Mouse (Mus musculus): ENCODE measurements at regions not wholly inside any gene's neighbourhood (a gene's known extent, or its start where the extent isn't known, plus 50 kb on each side); places are given as distances from the start of the nearest gene placed in this dataset.

DNA sequence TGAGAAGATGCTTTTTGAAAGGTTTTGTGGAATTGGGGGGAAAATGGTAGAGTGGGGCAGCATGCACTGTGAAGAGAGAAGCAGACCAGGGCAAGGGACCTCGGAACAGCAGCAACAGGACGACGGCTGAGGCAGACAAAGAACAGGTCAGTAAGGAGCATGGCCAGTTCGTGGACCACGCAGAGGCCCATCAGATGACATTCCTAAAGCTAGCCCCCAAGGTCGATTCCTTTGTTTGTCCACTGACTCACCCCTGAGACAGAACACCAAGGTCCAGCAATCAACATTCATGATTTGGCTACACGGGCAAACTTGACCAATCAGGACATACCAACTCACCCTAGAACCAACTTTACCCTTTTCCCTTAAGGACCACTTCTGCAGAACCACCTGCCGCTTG is 160.0 kb downstream of the Fam76b start:
- DNase-seq, result no peak

DNA sequence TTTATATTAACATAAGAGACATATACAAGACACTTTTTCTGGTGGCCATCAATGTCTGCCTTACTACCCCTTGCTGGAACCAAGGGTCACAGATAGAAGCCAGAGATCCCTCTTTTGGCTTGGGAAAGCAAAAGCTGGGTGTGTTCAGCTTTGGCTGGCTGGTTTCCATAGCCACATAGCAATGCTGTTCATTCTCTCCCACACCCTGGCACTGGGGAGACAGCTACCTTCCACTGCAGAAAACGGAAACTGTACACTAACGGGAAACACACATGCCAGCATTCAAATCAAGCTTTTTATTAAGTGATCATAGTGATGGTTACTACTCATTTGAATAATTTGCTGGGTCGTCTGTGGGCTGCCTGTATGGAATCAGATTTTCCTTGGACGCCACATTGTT is 161.4 kb downstream of the Fam76b start:
- DNase-seq, result no peak

DNA sequence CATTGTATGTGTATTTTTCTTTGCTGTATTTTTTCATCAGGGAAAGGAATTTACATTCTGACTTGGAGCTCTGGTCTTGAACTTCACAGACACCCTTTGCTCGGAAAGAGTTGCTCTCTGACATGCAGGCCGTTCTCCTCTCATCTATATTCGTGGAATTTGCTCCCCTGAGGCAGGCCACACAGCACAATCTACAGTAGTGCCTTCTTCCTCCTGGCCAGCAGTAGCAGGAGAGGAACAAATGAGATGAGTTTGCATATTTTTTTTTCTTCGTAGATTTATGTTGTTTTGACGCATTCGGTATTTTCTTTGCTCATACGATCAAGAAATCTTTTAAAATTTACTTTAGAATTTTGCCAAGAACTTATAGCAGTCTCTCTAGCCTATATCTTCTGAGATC is 163.4 kb downstream of the Fam76b start:
- no peak for DNase-seq

DNA sequence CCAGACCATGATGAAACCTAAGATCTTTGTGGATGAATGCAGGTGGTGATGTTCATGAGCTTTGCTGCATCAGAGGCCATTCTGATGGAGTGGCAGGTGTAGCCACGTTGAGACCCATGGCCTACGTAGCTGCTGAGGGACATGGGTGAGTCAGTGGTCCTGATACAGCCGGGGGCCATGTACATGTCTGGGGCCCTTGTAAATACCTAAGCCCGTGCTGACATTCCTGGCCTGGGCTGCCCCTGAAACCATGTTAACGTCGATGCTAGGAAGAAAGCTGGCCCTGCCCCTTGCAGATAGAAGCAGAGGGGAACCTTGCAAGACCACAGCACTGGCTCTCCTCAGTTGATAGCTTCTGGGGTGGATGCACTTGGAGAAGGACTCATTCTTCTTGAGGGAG is 165.2 kb downstream of the Fam76b start:
- no peak for DNase-seq

DNA sequence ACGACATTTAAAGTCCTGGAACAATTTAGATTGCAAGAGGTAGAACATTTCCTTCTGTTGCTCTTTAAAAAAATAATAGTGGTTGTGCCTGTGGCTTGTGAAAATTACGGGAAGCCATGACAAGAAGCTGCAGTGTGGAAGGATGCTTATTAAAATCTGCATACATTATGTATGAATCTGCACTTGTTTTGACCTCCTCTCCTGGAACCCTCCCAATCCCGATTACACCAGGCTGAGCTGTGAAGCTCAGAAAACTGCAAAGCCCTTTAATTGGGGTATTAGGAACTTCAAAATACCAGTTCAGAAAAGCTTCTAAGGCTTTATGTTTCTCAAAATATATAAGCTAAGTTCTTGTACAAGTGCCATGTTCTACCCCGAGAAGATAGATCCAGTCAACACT is 171.8 kb downstream of the Fam76b start:
- peak; percentile 55 for DNase-seq

DNA sequence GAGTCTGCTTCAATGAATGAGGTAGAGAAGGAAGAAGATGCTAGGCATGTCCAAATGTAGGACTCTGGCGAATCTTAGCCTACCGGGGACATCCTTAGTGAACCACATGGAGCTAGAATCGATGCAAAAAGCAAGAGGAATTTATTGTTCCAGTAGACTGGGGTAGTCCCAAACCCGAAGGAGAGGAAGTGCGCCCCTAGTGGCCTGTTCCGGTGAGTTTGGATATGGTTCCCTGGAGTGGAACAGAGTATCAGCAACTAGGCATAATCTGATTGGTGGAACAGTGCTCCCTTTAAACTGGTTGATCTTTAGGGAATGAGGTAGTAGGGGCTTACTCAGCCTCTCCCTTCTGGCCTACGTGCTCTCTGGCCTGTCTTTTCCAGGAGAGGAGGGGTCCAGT is 174.0 kb downstream of the Fam76b start:
- DNase-seq, result peak; percentile 33

DNA sequence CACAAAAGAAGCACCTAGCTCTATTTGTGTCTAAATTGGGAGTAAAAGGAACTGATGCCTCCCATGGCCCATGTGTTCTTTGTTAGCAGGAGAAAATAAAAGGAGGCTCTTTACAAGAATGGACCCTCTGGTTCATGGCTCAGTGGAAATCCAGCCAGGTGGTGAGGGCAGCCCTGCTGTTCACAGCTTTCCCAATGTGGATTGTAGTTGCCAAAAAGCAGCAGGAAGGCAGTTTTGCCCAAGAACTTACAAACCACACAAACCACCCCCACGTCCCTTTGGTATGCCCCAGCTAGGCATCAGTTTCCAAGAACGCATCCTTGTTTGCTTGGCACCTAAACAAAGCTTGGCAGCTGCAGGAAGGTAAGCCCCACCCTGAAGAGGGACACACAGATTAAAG is 174.7 kb downstream of the Fam76b start:
- no peak for DNase-seq

DNA sequence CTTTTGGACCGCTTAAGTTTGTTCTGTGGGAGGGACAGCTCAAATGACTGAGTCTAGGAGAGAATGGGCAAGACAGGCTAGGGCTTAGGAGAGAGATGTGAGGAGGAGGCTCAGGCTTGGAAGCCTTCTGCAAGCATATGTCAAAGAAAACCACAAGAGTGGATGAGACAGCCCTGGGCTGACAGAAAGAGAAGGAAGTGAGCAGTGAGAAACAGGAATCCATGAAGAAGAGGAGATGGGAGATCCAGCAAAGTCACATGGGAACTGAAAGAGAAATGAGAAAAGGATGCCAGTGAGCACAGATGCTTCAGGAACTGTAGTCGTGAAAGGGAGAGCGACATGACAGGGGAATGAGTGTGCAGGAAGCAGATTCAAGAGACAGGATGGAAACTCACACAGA is 175.6 kb downstream of the Fam76b start:
- no peak for DNase-seq

DNA sequence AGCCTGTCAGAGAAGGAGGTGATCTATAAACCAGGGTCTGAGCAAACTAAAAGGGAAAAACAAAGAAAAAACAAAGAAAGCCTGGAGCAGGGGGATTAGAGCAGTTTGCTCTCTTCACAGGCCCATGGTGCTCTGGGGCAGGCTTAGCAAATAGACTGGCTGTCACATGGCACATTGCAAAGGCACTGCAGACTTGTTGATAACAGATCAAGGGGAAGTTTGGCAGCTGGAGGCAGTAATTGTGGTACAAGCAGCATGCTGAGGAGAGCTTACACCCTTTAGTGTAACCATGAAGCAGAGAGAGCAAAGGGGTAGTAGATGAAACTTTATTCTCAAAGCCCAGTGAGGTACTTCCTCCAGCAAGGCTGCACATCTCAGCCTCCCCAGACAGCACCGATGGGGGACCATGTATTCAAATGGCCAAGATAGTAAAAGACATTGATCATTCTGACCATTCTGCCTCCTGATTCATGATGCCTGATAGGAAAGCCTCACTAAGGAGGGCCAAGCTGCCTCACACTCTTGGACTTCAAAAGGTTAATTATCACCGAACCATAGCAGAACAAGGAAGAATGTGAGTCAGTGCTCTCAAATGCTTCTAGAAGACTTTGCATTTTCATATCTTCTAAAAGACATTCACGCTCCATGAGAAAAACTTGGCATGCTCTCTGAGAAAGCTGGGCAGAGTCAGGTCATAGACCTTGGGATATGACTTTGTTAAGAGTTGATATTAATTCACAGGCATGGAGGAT is 178.9 kb downstream of the Fam76b start:
- DNase-seq, result no peak

DNA sequence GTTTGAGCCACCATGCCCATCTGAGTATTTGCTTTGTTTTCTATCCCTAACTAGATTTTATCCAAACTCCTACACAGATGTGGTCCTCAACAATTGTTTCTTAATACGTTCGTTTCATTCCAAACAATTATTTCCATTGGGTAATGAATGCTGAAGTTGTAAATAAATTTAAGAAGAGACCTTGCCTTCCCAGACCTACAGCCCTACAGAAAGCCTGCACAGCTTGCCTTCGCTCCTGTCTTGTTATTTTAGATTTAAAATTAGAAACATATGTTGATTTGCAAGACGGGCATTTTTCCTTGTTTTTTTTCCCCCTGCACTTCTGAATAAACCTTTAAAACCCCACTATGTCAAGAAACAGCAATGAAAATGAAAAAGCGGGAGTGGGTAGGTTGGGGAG is 181.9 kb downstream of the Fam76b start:
- no peak for DNase-seq

DNA sequence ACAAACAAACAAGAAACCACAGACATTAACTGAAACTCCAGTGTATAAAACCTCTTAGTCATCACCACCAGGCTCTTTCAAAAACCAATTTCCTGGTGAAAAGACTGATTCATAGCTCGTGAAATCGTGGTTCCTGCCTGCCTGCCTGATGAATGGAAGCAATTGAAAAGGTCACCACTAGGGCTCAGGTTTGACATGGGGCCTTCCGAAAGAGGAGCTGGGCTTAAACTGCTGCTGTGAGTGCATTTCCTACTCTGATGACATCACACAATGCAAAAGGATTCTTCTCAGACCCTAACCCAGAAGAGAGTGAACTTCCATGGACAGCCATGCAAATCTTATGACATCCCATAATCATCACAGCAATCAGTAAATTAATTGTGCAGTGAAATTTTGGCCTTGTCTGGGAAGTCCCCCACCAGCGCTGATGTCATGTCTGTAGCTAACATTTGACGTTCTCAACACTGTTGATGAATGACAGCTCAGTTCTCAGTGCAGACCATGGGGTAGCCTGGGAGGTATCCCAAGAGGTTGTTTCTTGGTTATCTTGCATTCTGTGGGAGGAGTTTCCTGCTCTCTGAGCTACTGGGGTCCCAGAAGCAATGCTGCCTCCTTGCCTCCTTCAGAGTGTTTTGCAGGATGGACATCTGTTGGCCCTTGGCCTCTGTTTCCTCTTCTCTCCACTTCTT is 182.9 kb downstream of the Fam76b start:
- no peak for DNase-seq

DNA sequence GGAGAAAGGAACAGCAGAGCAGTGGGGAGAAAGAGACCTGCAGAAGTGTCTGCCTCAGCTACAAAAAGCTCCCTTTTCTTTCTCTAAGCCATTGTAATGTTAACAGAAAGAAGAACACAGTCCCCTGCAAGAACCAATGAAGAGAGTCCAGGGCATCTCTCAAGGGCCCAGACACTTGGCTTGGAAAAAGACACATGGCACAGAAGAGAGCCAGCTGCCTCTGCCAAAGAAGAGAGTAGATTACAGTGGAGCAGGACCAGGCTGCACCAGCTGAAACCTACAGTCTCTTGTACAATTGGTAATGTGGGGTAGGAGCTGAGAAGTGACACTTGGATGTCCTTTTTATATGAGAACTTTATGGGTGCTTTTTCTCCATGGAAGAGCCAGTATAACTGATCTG is 196.7 kb downstream of the Fam76b start:
- DNase-seq, result no peak

DNA sequence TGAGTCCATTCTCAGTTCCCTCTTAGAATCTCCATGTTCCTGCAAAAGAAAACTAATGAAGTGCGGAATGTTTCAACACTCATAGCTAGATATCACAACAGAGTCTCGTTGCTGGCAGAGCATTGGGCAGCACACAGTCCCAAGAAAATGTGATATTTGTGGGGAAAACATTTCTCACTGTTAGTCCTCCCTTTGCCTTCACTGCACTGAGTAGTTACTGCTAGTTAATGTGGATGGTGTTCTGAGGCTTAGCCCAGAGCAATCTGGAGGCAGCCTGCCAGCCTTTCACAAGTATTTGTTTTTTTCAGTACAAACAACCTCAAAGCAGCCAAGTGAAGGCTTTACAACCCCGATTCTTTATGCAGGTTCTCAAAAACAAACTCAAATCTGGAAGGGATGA is 197.2 kb downstream of the Fam76b start:
- no peak for DNase-seq

DNA sequence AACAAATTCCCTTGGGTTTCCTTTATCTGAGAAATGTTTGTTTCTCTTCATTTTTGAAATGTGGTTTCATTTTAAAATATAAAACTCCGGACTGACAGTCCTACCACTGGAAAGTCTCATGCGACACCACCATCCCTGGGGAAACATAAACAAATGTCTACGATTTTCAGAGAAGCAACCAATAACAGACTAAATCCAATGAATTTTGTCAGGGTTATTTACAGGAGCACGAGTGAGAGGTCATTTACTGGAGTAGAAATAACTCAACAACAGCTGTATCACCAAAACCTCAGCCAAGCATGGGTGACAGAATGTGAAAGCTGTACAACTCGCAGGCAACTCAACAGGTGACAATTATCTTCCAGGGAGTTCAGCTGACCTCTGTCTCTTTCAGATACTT is 200.5 kb downstream of the Fam76b start:
- DNase-seq, result no peak

DNA sequence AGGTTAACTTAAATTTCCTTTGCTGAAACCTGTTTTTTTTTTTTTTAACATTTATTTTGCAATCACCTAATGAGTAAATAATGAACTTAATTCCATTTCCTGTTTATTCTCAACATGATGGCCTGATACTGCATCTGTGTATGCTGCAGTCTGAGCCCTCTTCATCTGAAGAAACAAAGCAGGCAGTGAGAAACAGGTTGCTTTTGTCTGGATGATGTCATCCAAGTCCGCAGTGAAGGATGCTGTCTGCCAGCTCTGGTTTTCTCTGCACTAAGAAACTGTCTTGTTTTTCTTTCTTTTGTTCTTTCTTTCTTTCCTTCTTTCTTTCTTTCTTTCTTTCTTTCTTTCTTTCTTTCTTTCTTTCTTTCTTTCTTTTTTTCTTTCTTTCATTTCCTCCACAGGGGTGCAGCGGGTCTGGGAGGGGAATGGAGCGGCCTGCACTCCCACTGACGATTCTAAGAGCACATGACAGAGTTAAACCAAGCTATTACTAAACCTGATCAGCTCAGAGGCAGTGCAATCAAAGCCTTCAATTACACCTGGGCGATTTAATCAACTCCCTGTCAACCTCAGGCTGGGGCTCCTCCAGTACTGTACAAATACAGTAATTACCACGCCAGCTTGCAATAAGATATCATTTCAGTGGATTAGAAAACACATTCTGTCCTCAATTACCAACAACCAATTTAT is 204.0 kb downstream of the Fam76b start:
- DNase-seq, result no peak

DNA sequence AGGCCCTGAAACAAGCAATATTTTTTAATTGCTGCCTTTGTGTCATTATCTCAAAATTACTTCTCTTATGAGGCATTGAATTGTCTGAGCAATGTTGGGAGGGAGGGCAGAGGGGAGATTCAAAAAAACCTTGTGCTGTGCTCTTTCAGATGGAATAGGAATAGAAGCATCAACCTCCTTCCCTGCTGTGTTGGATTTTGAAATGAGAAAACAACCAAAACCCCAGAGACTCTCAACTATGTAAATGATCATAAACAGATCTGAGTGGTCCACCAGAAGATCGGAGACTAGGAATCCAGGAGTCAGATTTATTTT is 204.5 kb downstream of the Fam76b start:
- DNase-seq, result no peak

DNA sequence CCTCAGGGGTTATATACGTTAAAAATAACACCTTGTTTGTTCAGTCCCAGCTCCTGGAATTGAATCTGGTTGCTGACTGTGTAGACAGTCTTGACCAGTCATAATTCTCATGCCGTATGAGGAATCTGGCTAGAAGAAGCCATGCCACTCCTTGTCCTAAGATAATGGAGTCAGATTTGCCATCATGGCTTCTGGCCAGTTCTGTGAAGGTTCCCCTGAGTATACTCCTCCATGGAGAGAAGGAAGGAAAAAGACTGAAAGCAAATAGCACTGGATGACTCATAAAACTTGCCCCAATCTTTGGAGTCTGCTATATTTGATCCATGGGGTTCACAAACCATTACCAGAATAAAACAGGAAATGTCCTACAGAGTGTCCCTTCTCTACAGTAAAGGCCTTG is 208.0 kb downstream of the Fam76b start:
- no peak for DNase-seq

DNA sequence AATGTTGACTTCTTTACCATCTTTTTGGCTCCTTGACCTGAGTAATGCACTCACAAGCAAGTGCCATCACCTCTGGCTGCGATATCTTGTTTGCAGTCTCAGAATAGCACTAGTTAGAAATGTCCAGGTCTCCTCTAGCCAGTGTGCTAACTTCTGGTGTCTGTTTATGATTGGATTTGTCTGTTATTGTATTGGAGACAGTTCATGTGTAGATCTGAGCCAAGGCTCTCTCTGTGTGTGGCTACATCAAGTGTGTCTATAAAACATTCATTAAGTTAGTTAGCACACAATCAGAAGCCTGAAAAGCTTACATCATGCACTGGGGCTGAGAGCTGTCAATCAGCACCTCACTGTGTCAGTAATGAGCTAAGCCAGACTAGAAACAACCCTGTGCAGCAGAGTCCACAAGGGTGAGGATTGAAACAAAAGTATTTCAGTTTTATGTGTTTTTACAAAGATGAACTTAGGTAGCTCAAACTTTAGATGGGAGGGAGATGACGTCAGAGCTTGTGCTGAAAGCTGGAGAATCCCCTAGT is 214.5 kb downstream of the Fam76b start:
- DNase-seq, result no peak

DNA sequence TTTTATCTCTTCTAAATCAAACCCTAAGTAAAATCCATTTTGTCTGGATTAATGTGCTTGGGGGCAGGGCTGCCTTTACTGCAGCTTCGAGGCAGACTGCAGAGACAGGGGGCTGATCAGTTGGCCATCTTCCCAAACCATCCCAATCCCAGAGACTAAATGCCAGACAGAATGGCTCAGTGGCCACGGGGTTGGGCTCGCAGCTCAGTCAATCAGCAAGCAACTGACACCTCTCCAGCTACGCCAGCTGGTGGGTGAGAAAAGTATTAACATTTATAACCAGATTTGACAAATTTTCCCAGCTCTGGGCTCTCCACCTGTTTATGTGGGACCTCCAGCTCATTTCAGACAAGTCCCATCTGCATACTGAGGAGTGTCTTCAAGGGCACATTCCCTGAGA is 220.7 kb downstream of the Fam76b start:
- no peak for DNase-seq

DNA sequence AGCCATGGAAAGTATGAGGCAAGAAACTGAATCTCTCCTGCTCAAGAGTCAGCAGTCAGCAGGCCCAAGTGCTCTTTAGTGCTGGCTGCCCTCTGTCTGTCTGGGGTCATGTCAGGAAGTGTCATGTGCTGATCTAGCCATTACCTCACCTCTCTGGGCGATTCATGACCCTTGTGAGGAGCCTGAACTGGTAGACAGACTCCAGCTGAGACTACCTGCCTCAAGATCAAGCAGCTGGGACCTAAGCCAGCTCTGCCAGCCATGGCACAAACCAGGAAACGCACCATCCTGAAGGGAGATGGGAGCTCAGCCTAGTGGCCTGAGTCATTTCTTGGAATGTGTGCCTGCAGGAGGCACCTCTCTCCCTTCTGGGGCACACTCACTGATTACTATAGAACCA is 221.2 kb upstream of the Sesn3 start:
- DNase-seq, result no peak

DNA sequence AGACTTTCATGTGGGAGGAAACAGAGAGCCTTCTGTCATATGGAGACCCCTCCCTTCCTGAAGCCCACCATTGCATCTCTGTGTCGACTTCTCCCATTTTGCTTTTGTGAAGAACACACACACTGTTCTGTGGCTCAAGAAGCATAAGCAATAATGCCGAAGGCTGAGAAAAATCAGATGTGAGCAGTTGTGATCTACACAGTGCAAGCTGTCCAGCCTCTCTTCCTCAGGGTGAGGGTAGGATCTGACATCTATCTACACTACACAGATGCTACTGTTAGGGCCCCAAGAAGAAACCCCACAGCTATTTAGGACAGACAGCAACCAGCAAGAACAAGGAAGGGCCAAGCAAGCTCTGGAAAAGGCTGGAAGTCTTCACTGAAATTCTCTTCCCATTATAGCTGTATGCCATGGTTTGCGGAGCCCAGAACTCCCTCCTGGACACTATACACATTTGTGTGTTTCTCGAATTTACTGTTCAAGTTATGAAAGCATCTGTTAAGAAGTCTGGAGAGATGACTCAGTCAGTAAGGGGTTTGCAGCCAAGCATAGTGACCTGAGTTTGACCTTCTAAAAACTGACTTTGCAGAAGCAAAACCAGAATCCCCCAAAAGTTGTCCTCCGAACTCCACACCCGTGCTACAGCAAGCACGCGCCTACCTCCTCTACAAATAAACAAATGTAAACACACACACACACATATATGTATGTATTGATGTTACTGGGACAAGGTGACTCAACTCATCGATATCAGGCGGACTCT is 218.3 kb upstream of the Sesn3 start:
- DNase-seq, result no peak

DNA sequence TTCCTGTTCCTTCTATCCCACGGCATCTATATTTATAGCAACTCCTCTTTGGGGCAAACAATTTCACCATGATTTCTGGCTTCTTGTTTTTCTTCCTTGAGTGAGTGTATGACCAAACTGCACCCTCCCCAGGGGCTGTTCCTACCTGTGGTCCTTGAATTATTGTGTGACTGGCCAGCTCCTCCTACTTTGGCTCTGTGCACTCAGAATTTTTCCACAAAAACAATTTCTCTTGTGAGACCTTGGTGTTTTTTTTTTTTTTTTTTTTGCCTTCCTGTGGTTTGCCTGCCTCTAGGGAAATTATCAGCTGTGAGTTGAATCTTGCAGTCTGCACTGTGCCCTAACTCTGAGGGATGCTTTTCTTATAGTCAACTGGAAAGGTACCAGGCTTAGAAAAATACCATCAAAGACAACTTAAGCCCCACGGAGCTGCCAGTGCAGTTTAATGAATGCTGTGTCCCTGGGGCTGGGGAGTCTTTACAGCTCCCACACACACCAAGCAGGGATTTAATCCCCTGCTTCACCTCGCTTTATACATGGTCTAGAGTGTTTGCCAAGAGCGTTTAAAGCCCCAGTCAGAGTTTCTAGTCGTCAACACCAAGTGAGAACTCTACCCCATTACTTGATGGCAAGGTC is 216.2 kb upstream of the Sesn3 start:
- no peak for DNase-seq

DNA sequence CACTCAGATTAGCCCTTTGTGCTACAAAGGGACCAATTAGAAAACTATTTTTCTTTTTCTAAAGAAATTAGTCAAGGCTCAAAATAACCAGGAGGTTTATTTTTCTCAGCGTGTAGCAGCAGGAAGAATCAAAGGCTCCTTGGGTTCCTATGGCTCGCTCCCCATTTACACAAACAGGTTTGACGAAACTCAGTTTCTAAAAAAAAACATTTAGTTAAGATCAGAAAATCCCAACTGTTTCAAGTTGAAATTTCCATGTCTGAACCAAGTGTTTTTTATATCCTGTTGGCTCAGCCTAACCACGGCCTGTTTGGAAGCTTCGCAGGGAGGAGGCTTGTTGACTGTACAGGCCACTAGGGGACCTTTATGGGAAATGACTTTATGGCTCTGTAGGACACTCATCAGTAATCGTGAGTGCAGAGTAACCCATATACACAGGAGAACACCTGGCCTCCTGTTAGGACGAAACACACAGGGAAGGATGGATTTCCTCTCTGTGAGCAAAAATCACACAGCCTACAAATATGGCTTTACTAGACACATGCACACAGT is 215.6 kb upstream of the Sesn3 start:
- no peak for DNase-seq
